Mouse (Mus musculus) liver, embryonic 12.5 days (tissue): ENCODE results near the gene Dclk1. TPM values are rescaled to one million over a fixed set of nuclear protein-coding genes. Genes with fewer than 3 reads are reported as not detected.

ENCODE experiments used
- ATAC-seq: fragments of 200-750 bp; cut with Nextera tagmentation; 2 replicates; pipeline ENCODE4 v1.8.0; 2017; ENCODE audit warnings: moderate number of reproducible peaks, mild to moderate bottlenecking, moderate library complexity
- H3K27ac ChIP-seq: fragments of 300-500 bp; sonication (generic); 2 replicates; pipeline ENCODE4 v1.5.1; 2016; ENCODE audit warnings: mild to moderate bottlenecking
- H3K27me3 ChIP-seq: fragments of 300-500 bp; sonication (generic); replicated peaks from 2 replicates; pipeline ENCODE4 v1.6.1; 2016; ENCODE audit warnings: mild to moderate bottlenecking, moderate library complexity
- H3K36me3 ChIP-seq: fragments of 300-500 bp; sonication (generic); 2 replicates; pipeline ENCODE4 v1.6.1; 2016; ENCODE audit warnings: mild to moderate bottlenecking, moderate library complexity
- H3K4me1 ChIP-seq: fragments of 300-500 bp; sonication (generic); 2 replicates; pipeline ENCODE4 v1.6.1; 2016
- H3K4me2 ChIP-seq: fragments of 300-500 bp; sonication (generic); 2 replicates; pipeline ENCODE4 v1.6.1; 2016; ENCODE audit warnings: mild to moderate bottlenecking, moderate library complexity
- H3K4me3 ChIP-seq: fragments of 300-500 bp; sonication (generic); 2 replicates; pipeline ENCODE4 v1.5.1; 2016; ENCODE audit warnings: mild to moderate bottlenecking, moderate library complexity
- H3K9ac ChIP-seq: fragments of 300-500 bp; sonication (generic); 2 replicates; pipeline ENCODE4 v1.6.1; 2016; ENCODE audit warnings: mild to moderate bottlenecking, moderate library complexity
- H3K9me3 ChIP-seq: fragments of 300-500 bp; sonication (generic); replicated peaks from 2 replicates; pipeline ENCODE4 v1.6.1; 2016; ENCODE audit warnings: mild to moderate bottlenecking, moderate library complexity
- WGBS: fragments of 180-500 bp; shearing (Covaris S2); methylation state at CpG from one replicate; pipeline ENCODE4 v1.1.7; 2016; ENCODE audit not compliant: insufficient replicate concordance; 5-methylcytosine and 5-hydroxymethylcytosine counted together
- polyA plus RNA-seq: library from polyadenylated mRNA; unstranded; fragments of >200 nt; fragmentation: Nextera tagmentation; extraction: Ambion mirVana; gene quantifications from 2 replicates; pipeline ENCODE4 v1.2.1, GENCODE M21; 2016

The Dclk1 gene
- polyA plus RNA-seq, 1 experiment from 2014 or later = 1.7 TPM

DNA sequence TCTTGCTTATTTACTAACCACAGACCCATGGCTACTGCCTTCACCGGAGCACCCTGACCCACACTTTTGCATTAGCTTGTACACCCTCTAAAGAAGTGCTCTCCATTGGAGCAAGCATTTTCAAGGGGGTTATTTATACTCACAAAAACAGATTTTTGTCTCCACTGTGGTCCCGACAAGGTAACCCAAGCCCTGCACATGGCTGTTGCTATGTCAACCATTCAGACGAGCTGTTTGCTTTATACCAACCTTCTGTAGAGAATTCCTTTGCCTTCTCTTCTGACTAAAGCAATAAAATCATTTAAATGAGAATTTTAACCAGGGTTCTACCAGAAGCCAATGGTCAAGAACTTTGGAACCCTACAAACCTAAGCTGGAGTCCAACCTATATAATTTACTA lies 18.3 kb upstream of the Dclk1 start:
- no peak overlapping the region for H3K4me3 ChIP-seq
- no peak overlapping the region for H3K4me2 ChIP-seq
- H3K27ac ChIP-seq = no peak overlapping the region
- no peak overlapping the region for H3K9ac ChIP-seq
- H3K4me1 ChIP-seq = no peaks in the 10 kb centered on the region
- H3K36me3 ChIP-seq = no peaks in the 10 kb centered on the region
- 0 out of 2 replicates have a peak, but pooled peaks cover 4% of the 10 kb centered on the region for H3K9me3 ChIP-seq
- H3K27me3 ChIP-seq = no peaks in the 10 kb centered on the region
- 62% methylated on average over 3 of the region's 3 CpGs for WGBS
- ATAC-seq = no peak

DNA sequence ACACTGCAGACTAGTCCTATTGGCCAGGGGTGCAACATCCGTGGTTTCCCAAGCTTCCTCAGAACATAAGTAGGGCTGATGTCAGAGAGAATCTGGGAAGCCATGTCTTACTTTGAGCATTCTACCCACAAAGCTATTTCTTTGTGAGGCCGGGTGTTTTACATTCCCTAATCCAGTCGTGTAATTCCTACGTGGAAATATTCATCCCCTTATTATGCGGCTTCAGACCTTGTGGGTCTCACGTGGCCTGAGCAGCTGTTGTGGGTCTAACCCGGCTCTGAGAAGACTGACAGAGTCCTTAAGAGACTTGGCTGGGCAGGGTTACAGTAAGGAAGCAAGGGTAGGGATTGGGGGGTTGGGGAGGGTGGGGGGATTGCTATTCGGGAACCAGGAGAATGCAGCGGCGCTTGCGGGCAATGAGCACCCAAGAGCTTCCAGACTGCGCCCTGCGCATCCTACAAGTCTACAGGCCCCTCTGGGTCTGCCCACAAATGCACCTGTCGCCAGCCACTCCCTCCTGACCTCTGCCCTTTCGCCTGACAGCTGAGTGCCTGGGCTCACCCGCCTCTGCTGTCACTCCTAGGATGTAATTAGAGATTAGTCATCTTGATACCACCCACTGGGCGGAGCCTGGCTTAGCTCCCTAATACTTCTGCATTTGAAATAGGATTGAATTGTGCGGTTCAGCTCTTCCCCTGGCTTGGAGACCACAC lies 15.5 kb upstream of the Dclk1 start:
- Histone ChIP-seq H3K9me3 (0 out of 2 replicates have a peak, but pooled peaks cover 4% of the 10 kb centered on the region), H3K27me3 (no peaks in the 10 kb centered on the region), H3K4me2 (0 out of 2 replicates have a peak overlapping the region, but pooled peaks have one; percentile 6), H3K27ac (no peak overlapping the region), H3K4me3 (no peak overlapping the region), H3K4me1 (no peaks in the 10 kb centered on the region), H3K9ac (no peak overlapping the region), H3K36me3 (no peaks in the 10 kb centered on the region)
- ATAC-seq = no peak
- 28% methylated on average over 18 of the region's 18 CpGs for WGBS

- Histone ChIP-seq H3K27ac (no peak overlapping the region), H3K36me3 (no peaks in the 10 kb centered on the region), H3K4me3 (no peak overlapping the region), H3K4me1 (no peaks in the 10 kb centered on the region), H3K27me3 (no peaks in the 10 kb centered on the region), H3K9ac (no peak overlapping the region), H3K4me2 (no peak overlapping the region), H3K9me3 (0 out of 2 replicates have a peak, but pooled peaks cover 4% of the 10 kb centered on the region)
- ATAC-seq = no peak
- 16% methylated on average over 4 of the region's 4 CpGs for WGBS
These were observed 15.0 kb upstream of the Dclk1 start for GRCm38 (mm10) chr3:55227214-55227581.

DNA sequence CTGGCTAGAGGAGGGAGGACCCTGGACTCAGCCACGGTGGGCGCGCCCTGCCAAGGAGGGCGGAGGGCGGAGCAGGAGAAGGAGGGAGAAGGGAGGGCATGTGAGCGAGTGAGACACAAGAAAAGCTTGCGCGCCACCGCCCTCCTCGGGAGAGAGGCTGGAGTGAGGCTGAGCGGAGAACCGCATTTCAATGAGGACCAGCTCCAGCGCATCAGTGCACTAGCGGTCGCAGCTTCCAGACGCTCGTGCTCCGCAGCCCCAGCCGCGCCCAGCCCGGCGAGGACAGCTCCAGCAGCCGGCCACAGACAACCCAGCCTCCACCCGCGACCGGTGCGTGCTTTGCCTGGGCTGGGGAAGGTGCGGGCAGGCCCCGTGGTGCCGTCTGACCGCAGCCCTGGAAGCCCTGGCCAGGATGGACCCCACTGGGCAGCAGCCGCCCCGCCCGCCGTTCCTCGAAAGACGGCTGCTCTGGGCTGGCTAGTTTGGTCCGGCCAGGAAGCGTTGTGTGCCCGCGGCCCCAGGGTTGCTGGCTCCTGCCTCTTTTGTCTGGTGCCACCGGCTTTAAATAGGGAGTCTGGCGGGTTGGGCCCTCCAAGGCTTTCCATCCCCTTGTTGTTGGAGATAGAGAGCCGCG lies 375 bp downstream of the Dclk1 start:
- Histone ChIP-seq H3K9ac (no peak overlapping the region), H3K36me3 (no peaks in the 10 kb centered on the region), H3K27me3 (peaks cover 36% of the 10 kb centered on the region), H3K4me1 (no peaks in the 10 kb centered on the region), H3K27ac (no peak overlapping the region), H3K9me3 (no peaks in the 10 kb centered on the region), H3K4me3 (peak overlapping the region; percentile 32), H3K4me2 (peak overlapping the region; percentile 57)
- 0 out of 2 replicates have a peak, but pooled peaks have one; percentile 37 for ATAC-seq
- 3% methylated on average over 45 of the region's 45 CpGs for WGBS

DNA sequence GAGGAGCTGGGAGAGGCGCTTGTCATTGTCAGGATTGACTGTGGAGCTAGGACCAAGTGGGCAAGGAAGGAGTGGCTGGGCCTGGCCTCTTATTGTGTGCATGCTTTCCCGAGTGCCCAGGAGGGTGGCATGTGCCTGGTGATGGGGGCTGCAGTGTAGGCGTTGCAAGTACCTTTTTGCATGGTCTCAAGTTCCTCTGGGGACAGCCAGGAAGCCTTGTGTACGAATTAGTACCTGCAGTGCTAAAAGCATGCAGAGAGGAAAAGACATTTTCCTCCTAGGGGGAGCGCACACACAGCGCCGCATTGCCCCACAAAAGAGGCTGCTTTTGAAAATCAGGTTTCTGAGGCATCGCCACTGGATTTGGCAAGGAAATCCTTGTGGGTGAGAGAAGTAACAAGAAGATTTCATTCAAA lies 900 bp downstream of the Dclk1 start:
- Histone ChIP-seq H3K27ac (no peak overlapping the region), H3K36me3 (no peaks in the 10 kb centered on the region), H3K27me3 (peaks cover 36% of the 10 kb centered on the region), H3K9ac (no peak overlapping the region), H3K9me3 (no peaks in the 10 kb centered on the region), H3K4me1 (no peaks in the 10 kb centered on the region), H3K4me2 (peak overlapping the region; percentile 57), H3K4me3 (peak overlapping the region; percentile 32)
- ATAC-seq = no peak
- WGBS = 9% methylated on average over 8 of the region's 8 CpGs

DNA sequence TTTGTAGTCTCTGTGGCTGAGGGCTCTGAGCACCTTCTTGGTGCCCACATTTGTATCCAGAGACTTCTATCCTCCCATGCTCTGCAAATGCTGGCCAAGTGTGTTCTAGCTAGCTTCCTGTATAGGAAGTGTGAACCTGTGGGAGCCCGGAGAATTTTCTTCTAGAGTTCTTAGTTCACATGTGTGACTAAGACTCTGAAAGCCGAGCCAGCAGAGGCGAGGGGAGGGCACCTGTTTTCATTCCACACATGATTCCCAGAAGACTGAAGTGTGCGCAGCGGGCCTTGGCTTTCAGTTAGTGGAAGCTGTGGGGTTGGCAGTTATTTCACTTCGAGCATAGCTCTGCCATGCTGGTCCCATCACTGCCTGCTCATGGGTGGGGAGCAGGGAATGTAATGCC lies 1.9 kb downstream of the Dclk1 start:
- H3K36me3 ChIP-seq = no peaks in the 10 kb centered on the region
- no peak overlapping the region for H3K4me2 ChIP-seq
- no peaks in the 10 kb centered on the region for H3K9me3 ChIP-seq
- no peak overlapping the region for H3K4me3 ChIP-seq
- no peak for ATAC-seq
- peaks cover 36% of the 10 kb centered on the region for H3K27me3 ChIP-seq
- H3K4me1 ChIP-seq = no peaks in the 10 kb centered on the region
- WGBS = 62% methylated on average over 6 of the region's 6 CpGs
- no peak overlapping the region for H3K27ac ChIP-seq
- H3K9ac ChIP-seq = no peak overlapping the region

GRCm38 (mm10) chr3:55246618-55247272 lies 4.6 kb downstream of the Dclk1 start:
- no peak overlapping the region for H3K27ac ChIP-seq
- no peaks in the 10 kb centered on the region for H3K36me3 ChIP-seq
- 73% methylated on average over 12 of the region's 12 CpGs for WGBS
- no peak for ATAC-seq
- H3K27me3 ChIP-seq = peaks cover 26% of the 10 kb centered on the region
- H3K9me3 ChIP-seq = no peaks in the 10 kb centered on the region
- H3K4me2 ChIP-seq = no peak overlapping the region
- no peak overlapping the region for H3K4me3 ChIP-seq
- no peak overlapping the region for H3K9ac ChIP-seq
- no peaks in the 10 kb centered on the region for H3K4me1 ChIP-seq

DNA sequence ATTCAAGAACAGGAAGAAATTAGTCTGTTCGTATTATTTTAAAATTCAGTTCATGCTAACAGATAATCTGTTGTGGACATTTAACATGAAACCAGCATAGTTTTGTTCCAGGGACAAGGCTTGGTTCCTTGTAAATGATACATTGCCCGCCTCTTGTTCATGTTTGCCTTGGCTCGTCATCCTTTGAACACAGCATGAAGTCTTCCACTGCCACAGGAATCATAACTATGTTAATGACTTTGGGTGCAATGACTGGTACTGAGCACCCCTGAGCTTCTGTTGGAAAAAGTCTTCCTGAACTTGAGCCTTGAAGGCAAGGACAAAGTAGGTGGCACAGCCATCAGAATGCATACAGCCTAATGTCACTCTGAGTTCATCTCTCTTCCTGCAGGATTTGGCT lies 5.9 kb downstream of the Dclk1 start:
- WGBS = 69% methylated on average over 3 of the region's 3 CpGs
- Histone ChIP-seq H3K9me3 (no peaks in the 10 kb centered on the region), H3K27me3 (peaks cover 13% of the 10 kb centered on the region), H3K4me2 (no peak overlapping the region), H3K27ac (no peak overlapping the region), H3K4me3 (no peak overlapping the region), H3K9ac (no peak overlapping the region), H3K36me3 (no peaks in the 10 kb centered on the region), H3K4me1 (no peaks in the 10 kb centered on the region)
- ATAC-seq = no peak

DNA sequence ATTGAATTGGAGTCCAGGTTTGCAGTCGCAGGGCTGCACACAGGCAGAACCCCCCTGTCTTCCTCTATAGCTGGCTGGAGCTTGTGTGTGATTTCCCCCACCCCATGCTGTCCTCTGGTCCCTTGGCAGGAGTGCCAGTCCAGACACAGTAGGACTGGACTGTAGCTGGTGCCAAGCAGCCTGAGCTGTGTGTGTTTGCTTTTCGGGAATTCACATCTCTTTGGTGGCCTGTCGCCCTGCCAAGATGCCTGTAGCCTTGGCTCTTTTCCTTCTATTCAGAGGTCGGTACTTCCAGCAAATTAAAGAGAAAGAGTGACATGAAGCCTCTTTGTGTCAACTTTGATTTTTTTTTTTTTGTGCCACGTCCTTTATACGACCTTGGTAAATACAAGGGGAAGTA lies 6.3 kb downstream of the Dclk1 start:
- Histone ChIP-seq H3K4me1 (no peaks in the 10 kb centered on the region), H3K4me3 (no peak overlapping the region), H3K27ac (no peak overlapping the region), H3K36me3 (no peaks in the 10 kb centered on the region), H3K9ac (no peak overlapping the region), H3K9me3 (no peaks in the 10 kb centered on the region), H3K27me3 (peaks cover 8% of the 10 kb centered on the region), H3K4me2 (no peak overlapping the region)
- ATAC-seq = no peak
- 66% methylated on average over 6 of the region's 6 CpGs for WGBS

DNA sequence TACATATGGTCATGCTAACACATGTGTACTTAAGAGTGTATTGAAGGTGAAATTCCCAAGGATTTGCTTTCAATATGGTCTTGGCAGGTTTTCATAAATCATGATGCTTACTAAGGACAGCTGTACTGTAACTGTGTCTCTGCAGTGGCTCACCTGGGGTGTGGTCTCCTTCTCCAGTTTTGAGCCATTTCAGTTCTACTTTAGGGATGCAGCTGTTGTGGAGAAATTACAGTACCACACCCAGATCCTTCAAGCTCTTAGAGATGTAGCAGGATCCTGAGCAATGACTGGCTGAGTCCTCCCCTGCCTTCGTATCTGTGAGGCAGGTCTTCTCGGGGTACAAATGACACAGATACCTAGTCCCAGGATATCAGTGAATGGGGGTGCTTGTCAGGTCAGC lies 8.5 kb downstream of the Dclk1 start:
- Histone ChIP-seq H3K27ac (no peak overlapping the region), H3K4me2 (no peak overlapping the region), H3K27me3 (no peaks in the 10 kb centered on the region), H3K9me3 (no peaks in the 10 kb centered on the region), H3K4me3 (no peak overlapping the region), H3K9ac (no peak overlapping the region), H3K4me1 (no peaks in the 10 kb centered on the region), H3K36me3 (no peaks in the 10 kb centered on the region)
- 65% methylated on average over 2 of the region's 2 CpGs for WGBS
- ATAC-seq = no peak

- H3K27ac ChIP-seq = no peak overlapping the region
- no peaks in the 10 kb centered on the region for H3K4me1 ChIP-seq
- H3K4me3 ChIP-seq = no peak overlapping the region
- ATAC-seq = no peak
- no peaks in the 10 kb centered on the region for H3K36me3 ChIP-seq
- no peaks in the 10 kb centered on the region for H3K27me3 ChIP-seq
- H3K9ac ChIP-seq = no peak overlapping the region
- 68% methylated on average over 7 of the region's 7 CpGs for WGBS
- H3K9me3 ChIP-seq = no peaks in the 10 kb centered on the region
- no peak overlapping the region for H3K4me2 ChIP-seq
These were observed 18.0 kb downstream of the Dclk1 start for GRCm38 (mm10) chr3:55260139-55260538.

DNA sequence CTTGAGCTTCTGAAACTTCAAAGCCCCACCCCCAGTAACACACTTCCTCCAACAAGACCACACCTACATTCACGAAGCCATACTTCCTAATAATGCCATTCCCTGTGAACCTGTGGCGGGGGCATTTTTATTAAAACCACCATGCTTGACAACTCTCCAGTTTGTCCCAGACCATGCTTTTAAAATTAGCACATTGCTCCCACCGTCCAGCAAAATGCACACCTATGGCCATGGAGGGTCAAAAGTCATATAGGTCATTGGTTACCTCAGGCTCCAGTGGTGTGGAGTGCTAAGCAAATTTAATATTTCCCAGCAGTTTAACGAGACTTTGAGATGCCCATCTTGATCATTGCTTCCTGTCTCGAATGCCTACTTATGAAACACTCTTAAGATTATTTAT lies 23.9 kb downstream of the Dclk1 start:
- WGBS = 59% methylated on average over 5 of the region's 5 CpGs
- ATAC-seq = no peak
- Histone ChIP-seq H3K36me3 (no peaks in the 10 kb centered on the region), H3K9me3 (no peaks in the 10 kb centered on the region), H3K27me3 (no peaks in the 10 kb centered on the region), H3K27ac (no peak overlapping the region), H3K4me1 (no peaks in the 10 kb centered on the region), H3K4me3 (no peak overlapping the region), H3K4me2 (no peak overlapping the region), H3K9ac (no peak overlapping the region)
